Mouse (Mus musculus) G1E (cell line): Measurements from ENCODE around the gene Parp16.

ENCODE experiments used
- CTCF ChIP-seq: IDR thresholded peaks from 2 replicates; pipeline ENCODE4 v1.5.1; 2012; ENCODE audit warnings: low read depth, low read length, inconsistent platforms, mixed read lengths
- GATA1 ChIP-seq: IDR thresholded peaks from 2 replicates; pipeline ENCODE4 v1.6.1; 2012; ENCODE audit warnings: borderline replicate concordance, low read length, inconsistent platforms, mixed read lengths
- GATA2 ChIP-seq: IDR thresholded peaks from 2 replicates; pipeline ENCODE4 v1.6.1; 2012; ENCODE audit warnings: low read depth, low read length, inconsistent platforms, borderline replicate concordance
- POLR2AphosphoS5 ChIP-seq: IDR thresholded peaks from 2 replicates; pipeline ENCODE4 v1.6.1; 2012; ENCODE audit warnings: low read depth, low read length, inconsistent platforms; ENCODE audit not compliant: insufficient replicate concordance
- TAL1 ChIP-seq: conservative IDR thresholded peaks from 2 replicates; pipeline ENCODE4 v1.6.1; 2012; ENCODE audit warnings: low read depth, low read length, inconsistent platforms, mixed read lengths

DNA sequence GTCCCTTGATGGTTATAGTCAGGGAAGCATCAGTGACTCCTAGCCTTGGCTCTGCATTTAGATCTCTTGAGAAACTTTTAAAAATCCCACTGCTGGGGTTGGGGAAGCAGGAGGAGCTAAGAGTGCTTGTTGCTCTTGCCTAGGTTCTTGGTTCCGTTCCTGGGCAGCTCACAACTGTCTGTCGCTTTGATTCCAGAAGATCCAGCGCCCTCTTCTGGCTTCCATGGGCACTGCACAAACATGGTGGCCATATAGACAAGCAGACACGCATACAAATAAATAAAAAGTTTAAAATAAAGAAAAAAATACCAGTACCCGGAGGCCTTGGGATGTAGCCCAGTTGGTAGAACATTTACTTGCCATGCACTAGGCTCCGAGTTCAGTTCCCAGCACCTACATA is 35.1 kb downstream of the Parp16 start:
- TF ChIP-seq CTCF, result no peak
- no peak for TF ChIP-seq GATA1
- TF ChIP-seq GATA2, result no peak
- TF ChIP-seq TAL1, result no peak
- no peak for TF ChIP-seq POLR2AphosphoS5
